Mouse (Mus musculus): ENCODE measurements at regions not wholly inside any gene's neighbourhood (a gene's known extent, or its start where the extent isn't known, plus 50 kb on each side); places are given as distances from the start of the nearest gene placed in this dataset.

GRCm38 (mm10) chr15:31965542-31965941 lies 211.5 kb upstream of the Tas2r119 start:
- Histone ChIP-seq H3K9me3 (replicated peaks; ENCODE audit: low read length) (no peaks in the 10 kb centered on the region), H3K27me3 (ENCODE audit: insufficient read depth, low read length) (no peaks in the 10 kb centered on the region), H3K4me2 (ENCODE audit: low read length) (no peak overlapping the region), H3K27ac (no peak overlapping the region), H3K36me3 (ENCODE audit: insufficient read depth, low read length) (no peaks in the 10 kb centered on the region), H3K9ac (ENCODE audit: low read depth, low read length) (no peak overlapping the region), H3K4me3 (replicated peaks; ENCODE audit: low read depth, low read length) (no peak overlapping the region), H3K4me1 (replicated peaks; ENCODE audit: insufficient read depth, low read length) (no peaks in the 10 kb centered on the region)
- 90% methylated on average over 4 of the region's 4 CpGs for WGBS
- DNase-seq (ENCODE audit: low spot score): no peak
- ATAC-seq (replicated peaks; ENCODE audit: low FRiP score, low read depth): no peak
- TF ChIP-seq CTCF (IDR thresholded peaks at IDR 0.05; ENCODE audit: low read depth): no peak

GRCm38 (mm10) chr15:31972891-31973290 lies 204.2 kb upstream of the Tas2r119 start:
- 88% methylated on average over 7 of the region's 7 CpGs for WGBS
- Histone ChIP-seq H3K36me3 (ENCODE audit: insufficient read depth, low read length) (no peaks in the 10 kb centered on the region), H3K27me3 (ENCODE audit: insufficient read depth, low read length) (no peaks in the 10 kb centered on the region), H3K9ac (ENCODE audit: low read depth, low read length) (no peak overlapping the region), H3K4me2 (ENCODE audit: low read length) (no peak overlapping the region), H3K4me3 (replicated peaks; ENCODE audit: low read depth, low read length) (no peak overlapping the region), H3K4me1 (replicated peaks; ENCODE audit: insufficient read depth, low read length) (no peaks in the 10 kb centered on the region), H3K27ac (no peak overlapping the region), H3K9me3 (replicated peaks; ENCODE audit: low read length) (no peaks in the 10 kb centered on the region)
- DNase-seq (ENCODE audit: low spot score) (no peak), ATAC-seq (replicated peaks; ENCODE audit: low FRiP score, low read depth) (no peak)
- TF ChIP-seq CTCF (IDR thresholded peaks at IDR 0.05; ENCODE audit: low read depth): no peak

- no peak for TF ChIP-seq CTCF (IDR thresholded peaks at IDR 0.05; ENCODE audit: low read depth)
- Histone ChIP-seq H3K27me3 (ENCODE audit: insufficient read depth, low read length) (no peaks in the 10 kb centered on the region), H3K9ac (ENCODE audit: low read depth, low read length) (no peak overlapping the region), H3K27ac (no peak overlapping the region), H3K36me3 (ENCODE audit: insufficient read depth, low read length) (no peaks in the 10 kb centered on the region), H3K9me3 (replicated peaks; ENCODE audit: low read length) (no peaks in the 10 kb centered on the region), H3K4me2 (ENCODE audit: low read length) (no peak overlapping the region), H3K4me1 (replicated peaks; ENCODE audit: insufficient read depth, low read length) (no peaks in the 10 kb centered on the region), H3K4me3 (replicated peaks; ENCODE audit: low read depth, low read length) (no peak overlapping the region)
- ATAC-seq (replicated peaks; ENCODE audit: low FRiP score, low read depth) (no peak), DNase-seq (ENCODE audit: low spot score) (no peak)
- WGBS: 93% methylated on average over 11 of the region's 11 CpGs
Observed at GRCm38 (mm10) chr15:31973889-31974288, 203.2 kb upstream of the Tas2r119 start.

- no peak for ATAC-seq (replicated peaks; ENCODE audit: low FRiP score, low read depth)
- no peaks in the 10 kb centered on the region for H3K4me1 ChIP-seq (replicated peaks; ENCODE audit: insufficient read depth, low read length)
Observed at GRCm38 (mm10) chr15:31976461-31976860, 200.6 kb upstream of the Tas2r119 start.

GRCm38 (mm10) chr15:31977563-31977962 lies 199.5 kb upstream of the Tas2r119 start:
- Histone ChIP-seq H3K9me3 (replicated peaks; ENCODE audit: low read length) (no peaks in the 10 kb centered on the region), H3K27ac (no peak overlapping the region), H3K9ac (ENCODE audit: low read depth, low read length) (no peak overlapping the region), H3K4me2 (ENCODE audit: low read length) (no peak overlapping the region), H3K27me3 (ENCODE audit: insufficient read depth, low read length) (no peaks in the 10 kb centered on the region), H3K36me3 (ENCODE audit: insufficient read depth, low read length) (no peaks in the 10 kb centered on the region), H3K4me3 (replicated peaks; ENCODE audit: low read depth, low read length) (no peak overlapping the region), H3K4me1 (replicated peaks; ENCODE audit: insufficient read depth, low read length) (no peaks in the 10 kb centered on the region)
- TF ChIP-seq CTCF (IDR thresholded peaks at IDR 0.05; ENCODE audit: low read depth): no peak
- 90% methylated on average over 3 of the region's 3 CpGs for WGBS
- ATAC-seq (replicated peaks; ENCODE audit: low FRiP score, low read depth) (no peak), DNase-seq (ENCODE audit: low spot score) (no peak)

More at GRCm38 (mm10) chr15:31976461-31976860, 200.6 kb upstream of the Tas2r119 start:
- H3K27ac ChIP-seq: no peak overlapping the region
- TF ChIP-seq CTCF (IDR thresholded peaks at IDR 0.05; ENCODE audit: low read depth): no peak
- H3K36me3 ChIP-seq (ENCODE audit: insufficient read depth, low read length): no peaks in the 10 kb centered on the region
- no peaks in the 10 kb centered on the region for H3K27me3 ChIP-seq (ENCODE audit: insufficient read depth, low read length)
- H3K4me2 ChIP-seq (ENCODE audit: low read length): no peak overlapping the region
- no peaks in the 10 kb centered on the region for H3K9me3 ChIP-seq (replicated peaks; ENCODE audit: low read length)
- H3K9ac ChIP-seq (ENCODE audit: low read depth, low read length): no peak overlapping the region
- H3K4me3 ChIP-seq (replicated peaks; ENCODE audit: low read depth, low read length): no peak overlapping the region
- DNase-seq (ENCODE audit: low spot score): no peak
- WGBS: 71% methylated on average over 4 of the region's 4 CpGs

GRCm38 (mm10) chr15:31979961-31980360 lies 197.1 kb upstream of the Tas2r119 start:
- no peak overlapping the region for H3K4me2 ChIP-seq (ENCODE audit: low read length)
- no peak for ATAC-seq (replicated peaks; ENCODE audit: low FRiP score, low read depth)
- H3K9me3 ChIP-seq (replicated peaks; ENCODE audit: low read length): no peaks in the 10 kb centered on the region
- no peaks in the 10 kb centered on the region for H3K27me3 ChIP-seq (ENCODE audit: insufficient read depth, low read length)
- no peaks in the 10 kb centered on the region for H3K4me1 ChIP-seq (replicated peaks; ENCODE audit: insufficient read depth, low read length)
- no peak overlapping the region for H3K9ac ChIP-seq (ENCODE audit: low read depth, low read length)
- no peak overlapping the region for H3K27ac ChIP-seq
- no peak for TF ChIP-seq CTCF (IDR thresholded peaks at IDR 0.05; ENCODE audit: low read depth)
- no peak overlapping the region for H3K4me3 ChIP-seq (replicated peaks; ENCODE audit: low read depth, low read length)
- DNase-seq (ENCODE audit: low spot score): peak; percentile 53
- no peaks in the 10 kb centered on the region for H3K36me3 ChIP-seq (ENCODE audit: insufficient read depth, low read length)
- 12% methylated on average over 7 of the region's 7 CpGs for WGBS

- Histone ChIP-seq H3K4me3 (replicated peaks; ENCODE audit: low read depth, low read length) (no peak overlapping the region), H3K27ac (no peak overlapping the region), H3K27me3 (ENCODE audit: insufficient read depth, low read length) (no peaks in the 10 kb centered on the region), H3K9ac (ENCODE audit: low read depth, low read length) (no peak overlapping the region), H3K9me3 (replicated peaks; ENCODE audit: low read length) (no peaks in the 10 kb centered on the region), H3K36me3 (ENCODE audit: insufficient read depth, low read length) (no peaks in the 10 kb centered on the region), H3K4me1 (replicated peaks; ENCODE audit: insufficient read depth, low read length) (no peaks in the 10 kb centered on the region), H3K4me2 (ENCODE audit: low read length) (no peak overlapping the region)
- ATAC-seq (replicated peaks; ENCODE audit: low FRiP score, low read depth): no peak
- DNase-seq (ENCODE audit: low spot score): no peak
- TF ChIP-seq CTCF (IDR thresholded peaks at IDR 0.05; ENCODE audit: low read depth): no peak
- 95% methylated on average over 1 of the region's 1 CpGs for WGBS
Observed at GRCm38 (mm10) chr15:31980791-31981190, 196.3 kb upstream of the Tas2r119 start.

Data from kidney, postnatal 0 days (tissue).